ENCODE assay signal across 12 mouse cellular contexts in the genomic region with DNA sequence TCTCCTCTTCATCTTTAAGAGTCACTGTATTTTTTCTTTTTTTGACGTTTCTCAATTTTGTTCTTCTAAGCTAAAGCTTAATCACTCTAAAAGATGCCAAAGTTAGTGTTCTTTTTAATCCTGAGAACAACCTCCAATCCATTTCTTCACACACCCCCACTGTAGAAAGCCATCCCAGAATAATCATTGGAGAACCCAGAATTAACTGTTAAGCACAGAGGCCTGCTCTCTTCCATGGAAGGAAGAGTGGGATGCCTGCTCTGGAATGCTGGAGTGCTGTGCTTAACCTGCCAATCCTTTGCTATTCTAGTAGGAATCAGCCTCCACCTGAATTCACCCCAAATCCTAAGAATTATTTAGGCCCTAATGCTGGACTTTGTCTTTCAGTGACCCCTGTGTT.
"Had no signal": no experiment of that assay in that cellular context is flagged by ENCODE, and none has a peak within 500 bp of the region (broad histone marks: within the 10 kb centered on the region; RNA-seq: fewer than 3 reads in every experiment).

No protein-coding gene starts in this region.

- DNase-seq: retina, postnatal 1 day; right cerebral cortex, adult 18-20 months; right cerebral cortex, postnatal 14 days; right cerebral cortex, postnatal 25 days; right cerebral cortex, postnatal 4 days; spleen, adult 18-20 months; thymus, adult 18-20 months; thymus, adult 2 months; thymus, postnatal 14 days; thymus, postnatal 25 days; thymus, postnatal 36 days; thymus, postnatal 4 days had no signal
